Mouse (Mus musculus): ENCODE data around the gene Vdac1. TPM values are rescaled to one million over a fixed set of nuclear protein-coding genes. Genes with fewer than 3 reads are reported as not detected.
"Not testable (repeated sequence)": the region's sequence is repeated elsewhere in the genome, so short reads cannot be mapped to it uniquely, and the experiment has no call there.

Vdac1 gene
- polyA plus RNA-seq, 1 experiment from 2014 or later: 180 TPM

- no peak overlapping the region for H3K4me3 ChIP-seq (ENCODE audit: low read depth, low read length)
- no peak overlapping the region for H3K9ac ChIP-seq (ENCODE audit: low read depth, low read length)
- no peaks in the 10 kb centered on the region for H3K9me3 ChIP-seq (ENCODE audit: control insufficient read depth)
- H3K4me2 ChIP-seq (replicated peaks; ENCODE audit: low read depth): no peak overlapping the region
- TF ChIP-seq CTCF (IDR thresholded peaks at IDR 0.05; ENCODE audit: low read depth): no peak
- 87% methylated on average over 4 of the region's 4 CpGs for WGBS
- H3K36me3 ChIP-seq (ENCODE audit: control insufficient read depth, insufficient read depth): peaks cover 70% of the 10 kb centered on the region
- H3K27me3 ChIP-seq (replicated peaks; ENCODE audit: control insufficient read depth, insufficient read depth, low read length): no peaks in the 10 kb centered on the region
- no peaks in the 10 kb centered on the region for H3K4me1 ChIP-seq (replicated peaks; ENCODE audit: control insufficient read depth, insufficient read depth, low read length)
- ATAC-seq: no peak
- H3K27ac ChIP-seq (ENCODE audit: low read depth, low read length): no peak overlapping the region
Observed at GRCm38 (mm10) chr11:52377579-52377978, 16.9 kb downstream of the Vdac1 start.

- no peak overlapping the region for H3K4me3 ChIP-seq (ENCODE audit: low read depth, low read length)
- no peaks in the 10 kb centered on the region for H3K4me1 ChIP-seq (replicated peaks; ENCODE audit: control insufficient read depth, insufficient read depth, low read length)
- no peak overlapping the region for H3K9ac ChIP-seq (ENCODE audit: low read depth, low read length)
- ATAC-seq: no peak
- no peaks in the 10 kb centered on the region for H3K9me3 ChIP-seq (ENCODE audit: control insufficient read depth)
- no peak overlapping the region for H3K27ac ChIP-seq (ENCODE audit: low read depth, low read length)
- no peak for TF ChIP-seq CTCF (IDR thresholded peaks at IDR 0.05; ENCODE audit: low read depth)
- H3K27me3 ChIP-seq (replicated peaks; ENCODE audit: control insufficient read depth, insufficient read depth, low read length): no peaks in the 10 kb centered on the region
- H3K4me2 ChIP-seq (replicated peaks; ENCODE audit: low read depth): no peak overlapping the region
- H3K36me3 ChIP-seq (ENCODE audit: control insufficient read depth, insufficient read depth): peaks cover 84% of the 10 kb centered on the region
- 92% methylated on average over 3 of the region's 3 CpGs for WGBS
Observed at GRCm38 (mm10) chr11:52379241-52379640, 18.6 kb downstream of the Vdac1 start.

GRCm38 (mm10) chr11:52383741-52384140 lies 23.1 kb downstream of the Vdac1 start:
- Histone ChIP-seq H3K9me3 (ENCODE audit: control insufficient read depth) (no peaks in the 10 kb centered on the region), H3K27me3 (replicated peaks; ENCODE audit: control insufficient read depth, insufficient read depth, low read length) (no peaks in the 10 kb centered on the region), H3K4me2 (replicated peaks; ENCODE audit: low read depth) (no peak overlapping the region), H3K4me1 (replicated peaks; ENCODE audit: control insufficient read depth, insufficient read depth, low read length) (no peaks in the 10 kb centered on the region), H3K36me3 (ENCODE audit: control insufficient read depth, insufficient read depth) (peaks cover 80% of the 10 kb centered on the region), H3K4me3 (ENCODE audit: low read depth, low read length) (no peak overlapping the region), H3K9ac (ENCODE audit: low read depth, low read length) (no peak overlapping the region), H3K27ac (ENCODE audit: low read depth, low read length) (no peak overlapping the region)
- 92% methylated on average over 14 of the region's 14 CpGs for WGBS
- TF ChIP-seq CTCF (IDR thresholded peaks at IDR 0.05; ENCODE audit: low read depth): no peak
- ATAC-seq: no peak

- Histone ChIP-seq H3K27ac (ENCODE audit: low read depth, low read length) (no peak overlapping the region), H3K4me1 (replicated peaks; ENCODE audit: control insufficient read depth, insufficient read depth, low read length) (no peaks in the 10 kb centered on the region), H3K4me2 (replicated peaks; ENCODE audit: low read depth) (no peak overlapping the region), H3K27me3 (replicated peaks; ENCODE audit: control insufficient read depth, insufficient read depth, low read length) (no peaks in the 10 kb centered on the region), H3K9me3 (ENCODE audit: control insufficient read depth) (no peaks in the 10 kb centered on the region), H3K4me3 (ENCODE audit: low read depth, low read length) (no peak overlapping the region), H3K9ac (ENCODE audit: low read depth, low read length) (no peak overlapping the region), H3K36me3 (ENCODE audit: control insufficient read depth, insufficient read depth) (peaks cover 77% of the 10 kb centered on the region)
- ATAC-seq: no peak
- WGBS: 50% methylated on average over 3 of the region's 3 CpGs
- peak; percentile 66 for TF ChIP-seq CTCF (IDR thresholded peaks at IDR 0.05; ENCODE audit: low read depth)
Observed at GRCm38 (mm10) chr11:52384667-52385066, 24.0 kb downstream of the Vdac1 start.

GRCm38 (mm10) chr11:52386892-52387291 lies 26.2 kb downstream of the Vdac1 start:
- no peak for TF ChIP-seq CTCF (IDR thresholded peaks at IDR 0.05; ENCODE audit: low read depth)
- H3K4me1 ChIP-seq (replicated peaks; ENCODE audit: control insufficient read depth, insufficient read depth, low read length): no peaks in the 10 kb centered on the region
- ATAC-seq: no peak
- H3K9me3 ChIP-seq (ENCODE audit: control insufficient read depth): no peaks in the 10 kb centered on the region
- no peak overlapping the region for H3K9ac ChIP-seq (ENCODE audit: low read depth, low read length)
- no peak overlapping the region for H3K4me3 ChIP-seq (ENCODE audit: low read depth, low read length)
- WGBS: 97% methylated on average over 3 of the region's 3 CpGs
- no peaks in the 10 kb centered on the region for H3K27me3 ChIP-seq (replicated peaks; ENCODE audit: control insufficient read depth, insufficient read depth, low read length)
- no peak overlapping the region for H3K27ac ChIP-seq (ENCODE audit: low read depth, low read length)
- H3K36me3 ChIP-seq (ENCODE audit: control insufficient read depth, insufficient read depth): peaks cover 68% of the 10 kb centered on the region
- H3K4me2 ChIP-seq (replicated peaks; ENCODE audit: low read depth): no peak overlapping the region

- Histone ChIP-seq H3K27me3 (replicated peaks; ENCODE audit: control insufficient read depth, insufficient read depth, low read length) (no peaks in the 10 kb centered on the region), H3K9ac (ENCODE audit: low read depth, low read length) (no peak overlapping the region), H3K9me3 (ENCODE audit: control insufficient read depth) (no peaks in the 10 kb centered on the region), H3K27ac (ENCODE audit: low read depth, low read length) (no peak overlapping the region), H3K4me1 (replicated peaks; ENCODE audit: control insufficient read depth, insufficient read depth, low read length) (no peaks in the 10 kb centered on the region), H3K4me2 (replicated peaks; ENCODE audit: low read depth) (no peak overlapping the region), H3K36me3 (ENCODE audit: control insufficient read depth, insufficient read depth) (peaks cover 61% of the 10 kb centered on the region), H3K4me3 (ENCODE audit: low read depth, low read length) (no peak overlapping the region)
- TF ChIP-seq CTCF (IDR thresholded peaks at IDR 0.05; ENCODE audit: low read depth): no peak
- no peak for ATAC-seq
- 87% methylated on average over 12 of the region's 12 CpGs for WGBS
Observed at GRCm38 (mm10) chr11:52388150-52388549, 27.5 kb downstream of the Vdac1 start.

- H3K9ac ChIP-seq (ENCODE audit: low read depth, low read length); H3K4me1 ChIP-seq (replicated peaks; ENCODE audit: control insufficient read depth, insufficient read depth, low read length); H3K4me2 ChIP-seq (replicated peaks; ENCODE audit: low read depth); H3K9me3 ChIP-seq (ENCODE audit: control insufficient read depth); H3K4me3 ChIP-seq (ENCODE audit: low read depth, low read length); H3K27ac ChIP-seq (ENCODE audit: low read depth, low read length); ATAC-seq; H3K27me3 ChIP-seq (replicated peaks; ENCODE audit: control insufficient read depth, insufficient read depth, low read length): not testable (repeated sequence)
- WGBS: 87% methylated on average over 5 of the region's 5 CpGs
- H3K36me3 ChIP-seq (ENCODE audit: control insufficient read depth, insufficient read depth): peaks cover 52% of the 10 kb centered on the region
Observed at GRCm38 (mm10) chr11:52388979-52389378, 28.3 kb downstream of the Vdac1 start.
